Mouse (Mus musculus): Measurements from ENCODE around the gene Htatip2.
A peak's percentile ranks its signal among the peaks of the same experiment; 100 is the strongest.

The Htatip2 gene

GRCm38 (mm10) chr7:49786618-49787382, 27.9 kb downstream of the Htatip2 start:
- DNase-seq (ENCODE audit: low spot score in 2 of 2), result peak; percentile 19 to 20

- no peak for DNase-seq (ENCODE audit: low spot score in 2 of 2)
These were observed 28.4 kb downstream of the Htatip2 start for GRCm38 (mm10) chr7:49787383-49787645.

- DNase-seq (ENCODE audit: low spot score in 2 of 2), result no peak
These were observed 35.4 kb downstream of the Htatip2 start for GRCm38 (mm10) chr7:49794304-49794703.

GRCm38 (mm10) chr7:49797171-49797570, 38.3 kb downstream of the Htatip2 start:
- no peak for DNase-seq (ENCODE audit: low spot score in 2 of 2)

GRCm38 (mm10) chr7:49803511-49803910, 44.6 kb downstream of the Htatip2 start:
- DNase-seq (ENCODE audit: low spot score in 2 of 2), result no peak

GRCm38 (mm10) chr7:49804638-49805165, 45.8 kb downstream of the Htatip2 start:
- DNase-seq (ENCODE audit: low spot score in 2 of 2), result no peak

- no peak for DNase-seq (ENCODE audit: low spot score in 2 of 2)
These were observed 46.7 kb downstream of the Htatip2 start for GRCm38 (mm10) chr7:49805618-49806017.

- DNase-seq (ENCODE audit: low spot score in 2 of 2), result no peak
These were observed 48.3 kb downstream of the Htatip2 start for GRCm38 (mm10) chr7:49807093-49807682.

GRCm38 (mm10) chr7:49807846-49808622, 49.1 kb downstream of the Htatip2 start:
- no peak for DNase-seq (ENCODE audit: low spot score in 2 of 2)

GRCm38 (mm10) chr7:49809100-49809499, 50.2 kb downstream of the Htatip2 start:
- no peak for DNase-seq (ENCODE audit: low spot score in 2 of 2)

GRCm38 (mm10) chr7:49809562-49809961, 50.6 kb downstream of the Htatip2 start:
- no peak for DNase-seq (ENCODE audit: low spot score in 2 of 2)

- DNase-seq (ENCODE audit: low spot score in 2 of 2), result no peak
These were observed 52.4 kb downstream of the Htatip2 start for GRCm38 (mm10) chr7:49811346-49811745.

- DNase-seq (ENCODE audit: low spot score in 2 of 2), result no peak
These were observed 60.5 kb downstream of the Htatip2 start for GRCm38 (mm10) chr7:49819393-49819792.

GRCm38 (mm10) chr7:49821370-49821769, 62.5 kb downstream of the Htatip2 start:
- no peak for DNase-seq (ENCODE audit: low spot score in 2 of 2)

- no peak for DNase-seq (ENCODE audit: low spot score in 2 of 2)
These were observed 63.1 kb downstream of the Htatip2 start for GRCm38 (mm10) chr7:49822028-49822427.

Measured in urinary bladder, postnatal 36 days (tissue).